Mouse (Mus musculus) T-cell, adult 2 months (primary cell): ENCODE measurements around the gene Pnmal2.
"Not testable (repeated sequence)": the region's sequence is repeated elsewhere in the genome, so short reads cannot be mapped to it uniquely, and the experiment has no call there.

Experiments used
- DNase-seq: peaks from one replicate; pipeline ENCODE4 v3.0.0; 2022; ENCODE audit warnings: low spot score

The Pnmal2 gene

DNA sequence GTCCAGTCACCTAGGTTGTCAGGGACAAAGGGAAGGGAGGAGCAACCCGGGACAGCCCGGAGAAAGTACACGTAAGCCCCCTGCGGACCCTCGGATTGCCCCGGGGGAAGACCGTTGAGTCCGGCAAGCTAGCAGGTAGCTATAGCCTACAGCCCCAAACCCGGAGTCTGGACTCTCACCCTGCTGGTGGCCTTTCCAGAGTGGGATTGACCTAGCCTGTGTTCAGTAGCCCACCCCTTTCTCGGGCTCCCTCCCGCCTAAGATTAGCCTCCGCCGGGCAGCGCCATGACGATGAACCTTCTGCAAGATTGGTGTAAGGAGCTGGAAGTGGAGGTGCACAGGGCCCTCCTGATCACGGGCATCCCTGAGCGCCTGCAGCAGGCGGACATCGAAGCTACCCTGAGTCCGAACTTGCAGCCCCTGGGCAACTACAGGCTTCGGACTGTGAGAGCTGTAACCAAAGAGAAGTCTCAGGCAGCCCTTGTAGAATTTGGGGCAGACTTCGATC lies 380 bp downstream of the Pnmal2 start:
- no peak for DNase-seq

DNA sequence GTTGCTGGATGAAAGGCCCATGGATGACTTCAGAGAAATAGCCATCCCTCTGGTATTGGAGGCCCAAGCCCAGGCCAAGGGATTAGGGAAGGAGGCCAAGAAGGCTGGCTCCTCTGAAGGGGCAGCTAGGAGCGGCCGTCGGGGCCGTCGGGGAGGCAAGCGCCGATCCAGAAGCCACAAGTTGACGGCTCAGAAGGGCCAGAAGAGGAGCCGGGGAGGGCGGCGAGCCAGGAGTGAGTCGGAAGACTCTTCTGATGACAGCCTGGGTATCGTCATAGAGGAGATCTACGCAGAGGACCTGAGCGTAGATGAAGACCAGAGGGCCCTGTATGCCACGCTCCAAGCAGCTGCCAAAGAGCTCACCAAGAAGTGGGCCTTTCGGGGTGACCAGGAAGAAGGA lies 937 bp downstream of the Pnmal2 start:
- no peak for DNase-seq

DNA sequence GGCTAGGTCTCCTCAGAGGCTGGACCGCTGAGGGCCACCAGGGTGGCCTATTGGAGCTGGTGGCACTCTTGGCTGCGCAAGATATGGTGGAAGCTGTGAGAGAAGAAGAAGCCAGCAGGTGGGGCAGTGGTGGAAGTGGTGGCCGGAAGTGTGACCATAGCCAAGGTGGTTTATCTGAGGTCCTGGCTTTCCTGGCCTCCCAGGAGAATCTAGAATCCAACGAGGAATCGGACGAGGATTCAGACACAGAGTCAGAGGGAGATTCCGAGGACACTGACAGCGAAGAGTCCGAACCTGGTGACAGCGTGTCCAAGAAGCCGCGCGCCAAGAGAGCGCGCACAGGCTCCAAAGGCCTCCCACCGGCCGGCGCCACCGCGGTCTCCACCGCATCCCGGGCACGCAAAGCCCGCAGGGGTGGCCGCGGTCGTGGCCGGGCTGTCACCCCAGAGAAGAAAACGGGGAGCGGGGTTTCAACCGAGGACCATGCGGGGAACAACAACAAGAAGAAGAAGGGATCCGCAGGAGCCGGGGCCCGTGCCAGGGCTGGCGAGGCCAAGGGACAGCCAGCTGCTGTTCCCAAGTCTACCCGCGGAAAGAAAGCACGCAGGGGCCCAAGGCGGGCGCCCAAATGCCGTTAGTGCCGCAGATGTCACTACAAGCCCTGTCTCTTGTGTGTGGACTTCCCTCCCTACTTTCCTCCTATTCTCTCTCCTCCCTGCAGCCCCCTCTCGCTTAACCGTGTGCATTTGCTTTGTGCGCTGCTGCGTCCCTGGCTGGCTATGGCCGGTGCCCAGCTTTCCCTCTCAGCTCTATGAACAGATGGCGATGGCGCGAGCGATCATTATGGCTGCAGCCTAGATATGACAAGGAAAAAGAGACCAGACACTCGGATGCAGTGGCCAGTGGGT lies 2.2 kb downstream of the Pnmal2 start:
- peak; percentile 5 for DNase-seq

DNA sequence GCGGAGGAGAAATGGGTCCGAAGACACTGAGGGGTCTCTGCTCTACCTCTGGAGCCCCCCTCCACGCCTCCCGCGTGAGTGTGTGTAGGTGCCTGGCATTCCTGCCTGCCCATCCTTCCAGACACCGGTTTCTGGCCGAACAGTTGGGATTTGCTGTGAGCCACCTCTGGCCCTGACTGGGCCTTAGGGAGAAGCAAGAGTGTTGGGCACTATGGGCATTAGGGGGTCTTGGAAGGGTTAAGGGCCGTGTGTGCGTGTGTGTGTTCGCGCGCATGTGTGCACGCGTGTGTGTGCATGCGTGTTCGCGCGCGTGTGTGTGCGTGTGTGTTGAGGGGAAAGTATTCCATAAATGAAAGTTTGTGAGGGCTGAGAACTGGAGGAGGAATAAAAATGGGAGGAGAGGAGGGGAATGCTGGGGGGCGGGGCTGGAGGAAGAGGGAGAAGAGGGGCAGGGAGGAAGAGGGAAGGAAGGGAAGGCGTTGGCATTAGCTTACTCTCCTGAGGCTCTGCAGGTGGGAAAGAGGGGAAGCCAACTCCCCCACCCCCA lies 2.9 kb downstream of the Pnmal2 start:
- DNase-seq = no peak

DNA sequence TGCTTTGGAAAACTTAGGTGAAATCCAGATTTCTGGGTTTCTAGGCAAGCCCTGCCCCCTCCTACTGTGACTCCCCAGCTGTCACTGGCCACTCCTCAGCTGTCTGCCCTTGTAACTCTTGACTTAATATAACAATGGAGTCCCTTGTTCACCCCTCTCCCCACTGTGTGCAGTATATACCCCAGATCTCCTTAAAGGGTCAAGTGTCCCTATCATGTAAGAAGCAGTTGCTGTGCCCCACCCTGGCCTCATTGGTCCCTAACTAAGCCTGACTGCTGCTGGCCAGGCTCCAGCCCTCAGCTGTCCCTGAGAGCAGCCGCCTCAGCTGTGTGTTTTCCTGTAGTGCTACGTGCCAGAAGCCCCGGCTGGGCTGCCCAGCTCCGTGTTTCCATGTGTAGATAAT lies 3.5 kb downstream of the Pnmal2 start:
- DNase-seq = no peak

DNA sequence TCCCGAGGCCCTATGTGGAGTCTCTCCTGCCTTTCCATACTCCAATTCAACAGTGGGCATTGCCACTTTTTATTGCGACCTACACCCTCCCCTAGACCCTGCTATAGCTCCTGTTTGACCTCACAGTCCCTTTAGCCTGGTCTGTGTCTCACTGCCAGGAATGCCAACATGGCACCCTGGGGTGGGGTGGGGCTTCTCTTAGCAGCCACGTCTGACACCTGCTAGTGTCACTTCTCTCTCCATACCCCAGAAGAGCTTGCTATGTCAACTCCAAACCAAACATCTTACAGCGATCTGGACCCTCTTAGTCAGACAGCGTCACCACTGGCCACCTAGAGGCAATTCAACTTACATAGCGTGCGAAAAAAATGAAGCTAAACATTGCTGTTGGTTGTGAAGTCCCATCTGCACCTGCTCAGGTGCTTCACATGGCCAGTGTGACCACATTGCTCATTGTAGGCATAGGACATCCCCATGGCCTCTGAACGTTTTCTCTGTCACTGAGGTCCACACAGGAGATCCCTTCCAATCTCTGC lies 4.5 kb downstream of the Pnmal2 start:
- DNase-seq = no peak

DNA sequence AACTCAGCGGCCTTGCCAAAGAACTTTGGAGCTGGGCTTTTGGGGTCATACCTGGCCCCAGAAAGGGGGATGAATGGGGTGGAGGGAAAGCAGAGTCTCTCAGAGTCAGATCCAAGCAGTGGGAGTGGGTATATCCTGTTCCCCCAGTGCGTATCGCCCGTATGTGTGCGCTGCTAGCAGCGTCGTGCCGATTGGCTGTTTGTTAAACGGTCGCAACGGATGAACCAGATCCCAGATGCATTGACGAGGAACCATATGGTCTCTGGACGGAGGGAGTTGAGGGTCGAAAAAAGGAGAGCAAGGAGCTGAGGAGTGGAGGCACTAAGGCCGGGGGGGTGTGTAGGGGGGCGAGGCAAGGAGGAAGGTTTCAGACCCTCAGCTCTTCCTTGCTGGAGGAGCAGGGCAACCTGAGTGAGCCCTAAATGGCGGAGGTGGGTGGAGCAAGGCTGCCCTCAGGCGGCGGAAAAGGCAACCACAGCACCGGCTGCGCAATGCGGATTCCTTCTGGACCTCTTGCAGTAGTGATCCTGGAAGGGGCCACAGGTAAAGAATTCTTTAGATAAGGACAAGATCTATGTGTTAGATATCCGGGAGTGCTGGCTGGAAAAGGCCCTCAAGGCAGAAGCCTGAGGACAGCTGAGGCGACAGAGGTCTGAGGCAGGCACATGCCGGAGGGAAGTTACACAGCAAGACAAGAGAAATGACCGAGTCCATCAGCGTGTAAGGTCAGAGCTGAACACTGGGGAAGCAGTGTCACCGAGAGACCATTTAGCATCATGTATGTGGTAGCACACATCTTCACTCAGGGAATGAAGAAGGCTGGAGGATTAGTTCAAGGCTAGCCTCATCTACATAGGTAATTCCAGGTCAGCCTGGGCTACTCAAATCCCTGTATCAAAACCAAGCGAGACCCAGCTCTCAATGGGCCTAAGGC lies 5.7 kb downstream of the Pnmal2 start:
- peak; percentile 61 for DNase-seq

DNA sequence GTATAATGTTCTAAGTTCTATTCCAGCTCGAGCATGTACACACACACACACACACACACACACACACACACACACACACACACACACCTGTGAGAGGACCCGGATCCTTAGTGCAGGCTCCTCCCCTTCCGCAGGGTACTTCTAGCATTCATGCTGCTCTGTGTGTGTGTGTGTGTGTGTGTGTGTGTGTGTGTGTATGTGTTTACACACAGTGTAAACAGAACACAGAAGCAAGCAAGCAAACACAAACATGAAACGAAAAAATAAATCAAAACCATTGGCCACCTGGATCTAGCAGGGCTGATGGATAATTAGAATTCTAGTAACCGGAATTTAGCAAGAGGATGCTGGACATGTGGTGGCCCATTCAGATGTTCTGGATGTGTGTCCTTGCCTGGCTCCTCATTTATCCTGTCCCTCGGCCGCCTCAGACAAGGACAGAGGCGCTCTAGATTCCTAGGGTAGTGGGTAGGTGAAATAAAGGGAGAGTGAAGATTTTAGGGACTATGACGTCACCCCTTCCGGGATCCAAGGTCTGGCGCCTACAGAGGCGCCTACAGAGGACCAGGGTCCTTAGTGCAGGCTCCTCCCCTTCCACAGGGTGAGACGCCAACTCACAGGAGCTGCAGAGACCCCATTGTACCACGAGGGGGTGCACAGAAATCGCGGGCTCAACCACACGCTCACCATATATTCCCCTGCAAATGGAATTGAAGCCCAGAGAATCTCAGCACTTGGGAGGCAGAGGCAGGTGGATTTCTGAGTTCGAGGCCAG lies 6.6 kb downstream of the Pnmal2 start:
- DNase-seq = peak; percentile 82

DNA sequence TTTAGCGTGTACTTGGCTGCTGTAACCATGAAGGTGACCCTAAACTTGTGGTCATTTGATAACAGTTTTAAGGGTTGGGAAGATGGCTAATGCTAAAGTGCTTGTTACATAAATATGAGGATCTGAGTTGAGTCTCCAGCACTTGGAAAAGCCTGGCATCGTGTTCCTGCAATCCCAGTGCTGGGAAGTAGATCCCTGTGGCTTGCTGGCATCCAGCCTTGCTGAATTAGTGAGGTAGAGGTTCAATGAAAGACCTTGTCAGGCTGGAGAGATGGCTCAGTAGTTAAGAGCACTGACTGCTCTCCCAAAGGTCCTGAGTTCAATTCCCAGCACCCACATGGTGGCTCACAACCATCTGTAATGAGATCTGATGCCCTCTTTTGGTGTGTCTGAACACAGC lies 9.3 kb downstream of the Pnmal2 start:
- not testable (repeated sequence) for DNase-seq

DNA sequence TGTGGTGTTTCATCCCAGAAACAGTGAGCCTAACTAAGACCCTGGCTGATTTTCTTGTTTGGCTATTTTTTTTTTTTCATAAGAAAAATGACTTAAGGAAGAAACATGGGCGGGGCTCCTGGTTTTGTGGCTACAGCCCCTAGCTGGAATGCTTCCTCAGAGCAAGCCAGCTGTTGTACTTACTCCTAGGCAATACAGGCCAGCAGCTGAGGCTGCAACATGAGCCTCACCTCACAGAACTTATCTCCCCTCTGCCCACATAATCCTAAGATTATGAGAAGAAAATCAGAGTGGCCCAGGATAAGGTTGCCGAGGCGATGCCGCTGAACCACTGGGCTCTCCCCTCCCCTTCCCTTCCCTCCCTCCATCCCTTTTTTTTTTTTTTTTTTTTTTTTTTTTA lies 11.2 kb downstream of the Pnmal2 start:
- no peak for DNase-seq

DNA sequence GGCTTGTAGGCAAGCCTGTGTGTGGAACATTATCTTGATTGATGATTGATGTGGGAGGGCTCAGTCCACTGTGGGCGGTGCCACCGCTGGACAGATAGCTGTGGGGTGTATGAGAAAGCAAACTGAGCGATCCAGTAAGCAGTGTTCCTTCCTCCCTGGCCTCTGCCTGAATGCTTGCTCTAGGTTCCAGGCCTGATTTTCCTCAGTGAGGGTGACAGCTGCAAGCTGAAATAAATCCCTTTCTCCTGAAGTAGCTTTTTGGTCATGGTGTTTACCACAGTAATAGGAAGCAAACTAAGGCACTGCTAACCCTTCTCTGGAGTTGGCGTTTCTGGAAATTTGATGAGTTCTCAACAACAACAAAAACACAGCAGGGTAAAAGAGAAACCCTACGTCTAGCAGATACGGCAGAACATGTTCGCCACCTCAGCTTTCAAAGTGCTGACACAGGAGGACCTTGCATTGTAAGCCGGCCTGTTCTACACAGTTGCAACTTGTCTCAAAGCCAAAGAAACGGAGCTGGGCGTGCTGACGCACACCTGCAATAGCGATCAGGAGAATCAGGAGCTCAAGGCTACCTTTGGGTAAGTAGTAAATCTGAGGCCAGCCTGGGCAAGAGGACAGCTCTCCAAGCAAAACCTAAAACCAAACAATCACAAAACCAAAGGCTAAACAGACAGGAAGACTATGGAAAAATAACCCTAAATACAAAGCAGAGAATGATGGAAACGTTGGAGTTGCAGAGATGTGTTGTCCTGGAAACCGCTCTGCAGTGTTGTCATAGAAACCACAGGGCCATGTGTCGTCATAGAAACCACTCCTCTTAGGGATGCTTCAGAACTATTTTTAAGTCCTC lies 12.2 kb downstream of the Pnmal2 start:
- no peak for DNase-seq

DNA sequence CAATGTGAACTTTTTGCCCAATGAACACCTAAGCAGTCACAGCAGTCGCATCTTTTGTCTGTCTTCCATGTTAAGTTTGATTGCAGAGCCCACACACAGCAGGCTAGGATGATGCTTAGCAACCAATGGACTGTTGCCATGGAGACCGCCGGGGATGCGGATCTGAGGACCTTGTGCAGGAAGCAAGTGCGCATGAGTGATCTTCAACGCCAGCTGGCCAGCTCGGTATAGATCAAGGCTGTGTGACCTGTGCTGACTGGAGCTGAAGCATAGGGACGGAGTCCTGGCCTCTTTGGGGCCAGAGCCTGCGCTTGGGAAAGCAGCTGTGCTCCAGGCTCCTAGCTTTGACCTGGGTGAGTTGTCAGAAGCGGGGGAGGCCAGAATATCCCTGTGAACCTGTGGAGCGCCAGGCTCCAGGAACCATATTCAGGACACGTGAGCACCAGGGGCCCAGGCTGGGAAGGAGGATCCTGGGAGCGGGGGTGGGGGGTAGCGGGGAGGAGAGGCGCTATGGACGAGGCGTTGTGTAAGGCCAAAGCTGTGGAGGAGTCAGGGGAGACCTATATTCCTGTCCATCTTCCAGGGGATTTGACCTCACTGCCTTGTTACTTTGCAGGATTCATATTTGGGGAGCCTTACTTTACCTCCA lies 15.2 kb downstream of the Pnmal2 start, which contains the start of gene Pnmal1:
Gene Pnmal1, plus strand, starts transcription at position 141 of the 649 bp plus-strand sequence.
- no peak for DNase-seq

DNA sequence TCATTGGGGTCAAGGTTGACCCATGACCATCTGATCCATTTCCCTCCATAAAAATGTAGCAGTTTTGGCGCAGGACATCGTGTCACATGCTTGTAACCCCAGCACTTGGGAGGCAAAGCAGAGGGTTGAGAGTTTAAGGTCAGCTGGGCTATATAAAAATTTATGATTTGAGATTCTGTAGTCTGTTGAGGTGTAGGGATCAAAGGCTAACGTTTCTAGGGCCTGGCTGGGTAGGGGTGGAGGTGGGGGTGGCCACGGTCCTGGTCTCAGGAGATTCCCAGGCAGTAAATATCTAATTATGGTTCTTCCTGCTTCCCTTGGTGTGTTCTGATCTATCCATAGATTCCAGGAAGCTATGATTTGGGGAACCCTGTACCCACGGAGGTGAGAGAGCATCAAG lies 17.2 kb downstream of the Pnmal2 start:
- no peak for DNase-seq

DNA sequence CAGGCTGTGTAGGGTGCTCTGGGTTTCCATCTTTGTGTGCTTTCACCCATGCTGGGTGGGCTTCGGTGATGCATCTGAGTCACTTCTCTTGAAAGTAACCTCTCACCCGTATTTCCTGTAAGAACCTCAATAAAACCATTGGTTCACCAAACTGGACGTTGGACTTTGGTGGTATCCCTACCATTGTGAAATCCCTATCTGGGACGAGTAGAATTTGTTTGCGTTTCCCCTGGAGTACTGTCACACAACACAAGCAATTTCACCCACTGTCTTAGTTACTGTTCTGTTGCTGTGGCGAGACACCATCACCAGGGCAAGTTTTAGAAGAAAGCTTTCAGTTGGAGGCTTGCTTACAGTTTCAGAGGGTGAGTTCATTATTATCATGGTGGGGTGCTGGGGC lies 23.9 kb downstream of the Pnmal2 start:
- no peak for DNase-seq

DNA sequence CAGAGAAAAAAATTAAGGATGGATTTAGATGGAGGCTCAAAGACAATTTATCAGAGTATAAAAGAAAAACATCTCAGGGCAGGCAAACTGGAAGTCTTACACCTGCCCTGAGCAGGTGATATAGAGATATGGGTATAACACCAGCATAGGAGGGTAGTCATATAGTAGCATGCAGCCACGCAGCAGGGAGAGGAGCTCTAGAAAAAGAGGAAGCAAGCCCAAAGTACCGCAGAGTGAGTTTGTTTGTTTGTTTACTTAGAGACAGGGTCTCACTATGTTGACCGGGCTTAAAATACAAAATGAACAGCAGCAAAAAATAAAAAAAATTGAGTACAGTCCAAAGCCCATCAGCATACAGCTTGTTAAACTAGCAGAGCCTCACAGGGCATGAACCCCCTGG lies 26.7 kb downstream of the Pnmal2 start:
- DNase-seq = no peak

DNA sequence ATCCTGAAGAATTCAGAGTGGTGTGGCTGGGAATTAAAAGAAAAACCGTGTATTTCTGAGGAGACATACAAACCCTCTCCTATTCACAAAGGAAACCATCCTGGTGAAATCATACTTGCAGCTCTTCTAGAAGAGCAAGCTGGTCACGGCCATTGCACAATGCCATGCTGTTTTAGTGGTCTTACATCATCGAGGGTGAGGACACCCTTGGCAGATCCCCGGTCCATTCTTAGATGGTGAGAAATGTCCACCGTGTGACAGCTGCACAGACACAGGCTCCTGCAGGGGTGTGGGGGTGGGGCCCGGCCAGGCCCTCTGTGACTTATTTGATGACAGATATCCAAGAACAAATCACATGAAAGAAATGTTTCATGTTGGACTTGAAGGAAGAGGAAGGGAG lies 29.5 kb downstream of the Pnmal2 start:
- no peak for DNase-seq

DNA sequence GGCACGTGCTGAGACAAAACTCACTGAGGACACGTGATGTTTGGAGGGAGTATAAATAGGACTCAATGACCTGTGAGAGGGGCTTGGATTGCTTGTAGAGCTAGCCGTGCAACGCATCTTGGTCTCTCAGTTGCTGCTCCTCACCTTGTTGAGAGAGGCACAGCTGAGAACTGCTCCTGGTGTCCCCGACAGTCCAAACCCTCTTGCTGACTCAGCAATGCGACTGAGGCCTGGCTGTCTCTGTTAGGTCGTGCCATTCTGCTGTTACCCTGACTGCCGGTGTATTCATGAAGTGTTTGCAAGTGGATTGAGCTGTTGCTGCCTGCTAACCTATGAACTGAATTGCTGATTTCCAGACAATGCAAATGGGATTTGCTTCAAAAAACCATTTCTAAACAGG lies 31.8 kb downstream of the Pnmal2 start:
- no peak for DNase-seq

DNA sequence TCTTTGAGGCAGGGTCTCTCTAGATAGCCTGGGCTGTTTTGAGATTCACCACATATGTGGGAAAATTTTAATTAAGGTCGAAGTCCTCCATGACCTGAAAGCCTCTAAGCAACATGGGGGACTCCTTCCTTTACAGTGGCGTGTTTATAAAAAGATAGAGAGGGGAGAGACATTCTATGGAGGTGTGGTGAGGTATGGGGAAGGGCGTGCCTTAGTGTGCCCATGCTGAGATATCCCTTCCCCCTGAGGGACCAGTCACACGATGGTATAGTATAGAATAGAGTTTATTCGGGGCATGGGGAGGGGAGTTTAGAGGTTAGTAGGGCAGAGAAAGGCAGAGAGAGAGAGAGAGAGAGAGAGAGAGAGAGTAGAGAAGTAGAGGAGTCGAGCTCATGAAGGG lies 33.7 kb downstream of the Pnmal2 start:
- no peak for DNase-seq

DNA sequence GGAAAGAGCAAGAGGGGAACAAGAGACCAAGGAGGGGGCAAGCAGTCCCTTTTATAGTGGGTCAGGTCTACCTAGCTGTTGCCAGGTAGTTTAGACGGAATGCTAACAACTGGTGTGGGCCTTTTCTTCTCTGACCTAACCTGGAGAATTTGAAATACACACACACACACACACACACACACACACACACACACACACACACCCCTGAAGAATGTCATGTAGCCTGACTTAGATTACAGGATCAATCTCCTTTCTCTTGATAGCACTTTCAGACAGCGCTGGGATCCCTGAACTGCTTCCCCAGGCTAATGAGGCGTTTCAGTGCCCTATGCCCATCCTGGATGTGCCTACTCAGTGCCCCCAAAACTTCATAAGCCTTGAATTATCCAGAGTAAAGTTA lies 34.1 kb downstream of the Pnmal2 start:
- DNase-seq = no peak

DNA sequence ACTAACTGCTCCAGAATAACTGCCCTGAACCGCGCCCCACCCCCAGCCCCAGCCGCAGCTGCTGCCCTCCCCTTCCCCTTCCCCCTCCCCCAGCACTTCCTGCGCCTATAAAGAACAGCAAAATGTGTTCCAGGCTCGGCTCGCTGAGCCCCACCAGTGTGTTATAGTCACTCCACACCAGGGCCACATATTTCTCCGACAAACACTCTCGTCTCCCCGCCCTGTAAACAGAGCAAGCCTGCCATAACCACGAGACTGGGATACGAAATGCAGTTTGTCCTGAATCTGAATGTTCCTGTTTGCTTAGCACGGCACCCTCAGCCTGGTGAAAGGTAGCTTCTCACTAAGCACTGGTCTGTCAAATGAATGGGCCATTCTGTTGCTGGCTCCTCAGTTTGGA lies 35.9 kb downstream of the Pnmal2 start:
- DNase-seq = peak; percentile 48
